Mouse (Mus musculus) C2C12 (cell line): ENCODE measurements around the gene Sell. TPM values are rescaled to one million over a fixed set of nuclear protein-coding genes. Genes with fewer than 3 reads are reported as not detected.

Experiments used
- H3K27me3 ChIP-seq: one replicate; pipeline ENCODE4 v1.6.1; 2011; ENCODE audit not compliant: control insufficient read depth, insufficient read depth, insufficient read length
- H3K36me3 ChIP-seq: one replicate; pipeline ENCODE4 v1.6.1; 2011; ENCODE audit not compliant: control insufficient read depth, insufficient read depth
- H3K4me3 ChIP-seq: one replicate; pipeline ENCODE4 v1.5.1; 2011; ENCODE audit warnings: mild to moderate bottlenecking, control low read depth; ENCODE audit not compliant: poor library complexity, insufficient read depth, severe bottlenecking
- H3K79me2 ChIP-seq: one replicate; pipeline ENCODE4 v1.6.1; 2011; ENCODE audit not compliant: control insufficient read depth, insufficient read depth
- H3K79me3 ChIP-seq: one replicate; pipeline ENCODE4 v1.6.1; 2011; ENCODE audit warnings: low read depth, control low read depth
- H3ac ChIP-seq: one replicate; pipeline ENCODE3; 2011; ENCODE audit warnings: low read depth; ENCODE audit not compliant: control insufficient read depth, insufficient read length
- CEBPB ChIP-seq: IDR thresholded peaks from one replicate; pipeline ENCODE4 v1.6.1; 2011; ENCODE audit warnings: low read depth, mild to moderate bottlenecking, control low read depth, moderate library complexity
- CTCF ChIP-seq: IDR thresholded peaks from one replicate; pipeline ENCODE4 v1.5.1; 2011; ENCODE audit not compliant: control insufficient read depth, insufficient read depth, insufficient read length
- FOSL1 ChIP-seq: IDR thresholded peaks from one replicate; pipeline ENCODE4 v1.8.0; 2011; ENCODE audit warnings: mild to moderate bottlenecking, low read length; ENCODE audit not compliant: poor library complexity, insufficient read depth, severe bottlenecking
- MAX ChIP-seq: IDR thresholded peaks from one replicate; pipeline ENCODE4 v1.6.1; 2011; ENCODE audit warnings: mild to moderate bottlenecking, control low read depth
- MYOD1 ChIP-seq: IDR thresholded peaks from one replicate; pipeline ENCODE4 v1.6.1; 2011; ENCODE audit warnings: low read depth; ENCODE audit not compliant: control insufficient read depth, insufficient read length
- MYOG ChIP-seq: IDR thresholded peaks from one replicate; pipeline ENCODE4 v1.6.1; 2011; ENCODE audit not compliant: control insufficient read depth, insufficient read length; ENCODE audit errors: extremely low read depth
- USF1 ChIP-seq: IDR thresholded peaks from one replicate; pipeline ENCODE4 v1.6.1; 2011; ENCODE audit warnings: low read depth, mild to moderate bottlenecking, control low read depth, moderate library complexity
- polyA plus RNA-seq: library from polyadenylated mRNA; unstranded; fragments of >200 nt; fragmentation: generic; extraction: Trizol; gene quantifications from one replicate; pipeline ENCODE4 v1.2.1, GENCODE M21; 2012; ENCODE audit warnings: missing spikeins

Sell gene
- polyA plus RNA-seq, 1 experiment, result 0.02 TPM

GRCm38 (mm10) chr1:164119892-164120776 lies 58.4 kb downstream of the Sell start:
- Histone ChIP-seq H3K79me2 (peaks cover 42% of the 10 kb centered on the region), H3K27me3 (no peaks in the 10 kb centered on the region), H3K4me3 (no peak overlapping the region), H3ac (no peak overlapping the region), H3K36me3 (no peaks in the 10 kb centered on the region), H3K79me3 (peaks cover 6% of the 10 kb centered on the region)
- TF ChIP-seq USF1 (no peak), MAX (no peak), FOSL1 (no peak), CTCF (no peak), MYOD1 (no peak), MYOG (no peak), CEBPB (no peak)

DNA sequence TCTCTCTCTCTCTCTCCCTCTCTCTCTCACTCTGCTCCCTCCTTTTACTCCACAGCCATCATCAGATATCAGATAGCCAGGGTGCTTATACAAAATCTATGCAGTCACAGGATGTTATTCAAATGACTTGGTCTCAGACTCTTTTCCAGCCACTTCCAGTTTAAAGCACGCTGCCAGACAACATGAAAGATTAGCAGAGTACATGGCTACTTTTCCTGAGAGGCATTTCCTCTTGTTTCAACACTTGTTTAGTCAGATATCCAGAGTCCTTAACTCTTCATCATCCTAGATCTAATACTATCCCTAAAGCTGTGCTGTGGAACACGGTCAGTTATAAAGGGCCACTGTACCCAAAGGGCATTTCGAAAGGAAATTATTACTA lies 59.0 kb downstream of the Sell start:
- Histone ChIP-seq H3K27me3 (no peaks in the 10 kb centered on the region), H3K36me3 (no peaks in the 10 kb centered on the region), H3K79me2 (peaks cover 42% of the 10 kb centered on the region), H3ac (no peak overlapping the region), H3K4me3 (no peak overlapping the region), H3K79me3 (peaks cover 6% of the 10 kb centered on the region)
- TF ChIP-seq FOSL1, result no peak
- TF ChIP-seq MYOG, result no peak
- no peak for TF ChIP-seq CEBPB
- TF ChIP-seq USF1, result no peak
- no peak for TF ChIP-seq MAX
- no peak for TF ChIP-seq MYOD1
- no peak for TF ChIP-seq CTCF

GRCm38 (mm10) chr1:164123836-164124235 lies 62.1 kb downstream of the Sell start:
- H3K4me3 ChIP-seq, result no peak overlapping the region
- TF ChIP-seq MYOG, result no peak
- TF ChIP-seq USF1, result no peak
- TF ChIP-seq FOSL1, result no peak

DNA sequence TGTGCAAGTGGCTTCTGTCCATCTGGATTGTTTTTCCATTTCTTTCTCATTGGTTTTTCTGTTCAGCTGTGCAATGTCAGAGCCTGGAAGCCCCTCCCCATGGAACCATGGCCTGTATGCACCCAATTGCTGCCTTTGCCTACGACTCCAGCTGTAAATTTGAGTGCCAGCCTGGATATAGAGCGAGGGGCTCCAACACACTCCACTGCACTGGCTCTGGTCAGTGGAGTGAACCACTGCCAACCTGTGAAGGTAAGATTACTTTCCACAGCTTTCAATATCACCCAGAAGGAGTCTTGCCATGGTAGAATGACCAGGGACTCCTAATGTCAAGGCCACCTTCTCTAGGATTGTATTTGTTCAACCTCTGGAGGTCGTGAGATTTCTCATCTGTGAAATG lies 68.2 kb downstream of the Sell start:
- TF ChIP-seq USF1 (no peak), CTCF (no peak), FOSL1 (no peak)
- Histone ChIP-seq H3K27me3 (no peaks in the 10 kb centered on the region), H3K79me2 (no peaks in the 10 kb centered on the region), H3K79me3 (no peaks in the 10 kb centered on the region), H3K4me3 (no peak overlapping the region), H3ac (no peak overlapping the region), H3K36me3 (peaks cover 6% of the 10 kb centered on the region)

More at GRCm38 (mm10) chr1:164123836-164124235, 62.1 kb downstream of the Sell start:
- Histone ChIP-seq H3K27me3 (no peaks in the 10 kb centered on the region), H3K79me2 (peaks cover 21% of the 10 kb centered on the region), H3K36me3 (peaks cover 6% of the 10 kb centered on the region), H3K79me3 (peaks cover 6% of the 10 kb centered on the region), H3ac (no peak overlapping the region)

DNA sequence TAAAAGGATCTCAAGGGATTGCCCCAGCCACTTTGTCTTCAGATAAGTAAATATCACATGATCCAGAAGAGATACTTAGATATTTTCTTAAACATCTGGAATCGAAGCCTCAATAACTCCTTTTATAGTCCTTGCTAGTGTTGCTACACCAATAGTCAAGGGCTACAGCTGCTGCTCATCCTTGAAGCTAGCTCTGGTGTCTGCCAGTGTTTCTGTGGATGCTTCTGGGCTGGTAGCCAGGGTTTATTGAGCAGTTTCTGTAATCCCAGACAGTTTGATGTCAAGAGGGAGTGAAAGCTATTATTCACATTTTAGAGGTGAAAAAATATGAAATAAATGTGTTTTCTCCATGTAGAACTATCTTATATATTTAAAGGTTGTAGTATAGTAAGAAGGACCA lies 70.8 kb downstream of the Sell start:
- Histone ChIP-seq H3K79me3 (no peaks in the 10 kb centered on the region), H3K79me2 (no peaks in the 10 kb centered on the region), H3K27me3 (no peaks in the 10 kb centered on the region), H3K36me3 (peaks cover 6% of the 10 kb centered on the region), H3K4me3 (no peak overlapping the region), H3ac (no peak overlapping the region)
- TF ChIP-seq FOSL1 (no peak), MYOD1 (no peak), MYOG (no peak), CTCF (no peak), USF1 (no peak), CEBPB (no peak), MAX (no peak)

Other genes starting within 250 kb of the Sell start
- 4.4 TPM for gene Scyl3, start 132.9 kb upstream of the Sell start, polyA plus RNA-seq
- gene BC055324, start 67.2 kb upstream of the Sell start, polyA plus RNA-seq, result 10.4 TPM
- 3.0 TPM for gene Mettl18, start 67.1 kb upstream of the Sell start, polyA plus RNA-seq
- 0.19 TPM for gene Sele, start 13.7 kb upstream of the Sell start, polyA plus RNA-seq
- gene Selp, start 53.3 kb downstream of the Sell start, polyA plus RNA-seq, result 24.1 TPM
- 0.01 TPM for gene F5, start 89.9 kb downstream of the Sell start, polyA plus RNA-seq
- 10.1 TPM for gene Slc19a2, start 187.1 kb downstream of the Sell start, polyA plus RNA-seq
- 1.7 TPM for gene Ccdc181, start 213.6 kb downstream of the Sell start, polyA plus RNA-seq
- 19.0 TPM for gene Nme7, start 242.1 kb downstream of the Sell start, polyA plus RNA-seq
- gene Blzf1, start 245.5 kb downstream of the Sell start, polyA plus RNA-seq, result 5.0 TPM